Mouse (Mus musculus) embryonic stem cell, embryonic (primary cell): ENCODE results near the gene Ehbp1l1.

Experiments used
- CTCF ChIA-PET, 4 experiments: fragments of 300-600 bp in 2 of 4; fragments of 350-600 bp in 2 of 4; sonication (Branson Sonifier 250); formaldehyde crosslinking; loops; one replicate each; lab custom pipeline; 2022; ENCODE audit warnings: inconsistent platforms in 2 of 4; lab: Charles Lee
- POLR2A ChIA-PET, 4 experiments: fragments of 300-600 bp in 2 of 4; fragments of 350-600 bp in 2 of 4; sonication (Branson Sonifier 250); formaldehyde crosslinking; loops; one replicate each; lab custom pipeline; 2022; ENCODE audit warnings: antibody characterized with exemption in 4 of 4, inconsistent platforms in 1 of 4; lab: Charles Lee

The Ehbp1l1 gene

DNA sequence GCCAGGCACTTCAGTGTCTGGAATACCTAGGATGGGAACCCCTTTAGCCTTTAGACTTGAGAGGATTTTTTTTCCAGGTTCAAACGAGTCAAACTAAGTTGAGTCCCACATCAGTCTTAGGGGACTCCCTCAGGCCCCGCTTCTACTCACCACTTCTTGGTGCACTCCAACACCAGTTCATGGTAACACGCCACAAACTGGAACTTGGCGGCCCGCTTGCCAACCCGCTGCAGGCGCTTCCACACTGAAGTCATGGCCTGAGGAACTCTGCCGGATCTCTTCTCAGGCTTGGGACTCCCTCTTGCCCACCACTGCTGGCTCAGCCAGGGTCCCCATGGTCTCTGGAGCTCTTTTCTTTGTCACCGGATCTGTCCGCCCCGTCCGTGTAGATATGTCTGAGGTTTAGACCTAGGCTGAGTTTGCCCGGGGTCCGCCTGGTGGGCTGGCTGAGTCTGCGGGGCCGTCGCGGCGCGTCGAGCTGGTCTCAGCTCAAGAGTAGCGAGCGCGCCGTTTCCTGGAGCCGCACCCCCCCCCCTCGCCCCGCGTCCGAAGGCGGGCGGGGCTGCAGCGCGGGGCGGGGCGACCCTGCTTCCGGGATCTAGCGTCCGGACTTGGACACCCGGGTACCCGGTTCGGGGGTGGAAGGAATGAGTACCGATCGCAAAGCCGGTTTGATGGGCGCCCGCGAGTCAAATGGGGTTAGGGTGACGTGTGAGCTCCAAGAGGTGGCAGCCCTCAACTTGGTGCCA lies at the start of gene Ehbp1l1:
Ehbp1l1 (minus strand) TSS at position 551 of the 749 bp plus-strand sequence.
- ChIA-PET POLR2A (interaction anchor here (0.6 to 5.0 kb wide), 38 partner anchors 9 to 1852 kb away, joined by 3 to 23 read pairs (median 4); partner anchors contain the start of genes Capn1 (in 1 of the 4), Ccdc85b (in 1 of the 4), Cdca5 (in 1 of the 4) and Cfl1 (in 1 of the 4)), CTCF (interaction anchor here (0.6 to 8.3 kb wide), 19 partner anchors 10 to 355 kb away, joined by 3 to 78 read pairs (median 5); partner anchors contain the start of gene Ap5b1 (in 2 of the 4))

DNA sequence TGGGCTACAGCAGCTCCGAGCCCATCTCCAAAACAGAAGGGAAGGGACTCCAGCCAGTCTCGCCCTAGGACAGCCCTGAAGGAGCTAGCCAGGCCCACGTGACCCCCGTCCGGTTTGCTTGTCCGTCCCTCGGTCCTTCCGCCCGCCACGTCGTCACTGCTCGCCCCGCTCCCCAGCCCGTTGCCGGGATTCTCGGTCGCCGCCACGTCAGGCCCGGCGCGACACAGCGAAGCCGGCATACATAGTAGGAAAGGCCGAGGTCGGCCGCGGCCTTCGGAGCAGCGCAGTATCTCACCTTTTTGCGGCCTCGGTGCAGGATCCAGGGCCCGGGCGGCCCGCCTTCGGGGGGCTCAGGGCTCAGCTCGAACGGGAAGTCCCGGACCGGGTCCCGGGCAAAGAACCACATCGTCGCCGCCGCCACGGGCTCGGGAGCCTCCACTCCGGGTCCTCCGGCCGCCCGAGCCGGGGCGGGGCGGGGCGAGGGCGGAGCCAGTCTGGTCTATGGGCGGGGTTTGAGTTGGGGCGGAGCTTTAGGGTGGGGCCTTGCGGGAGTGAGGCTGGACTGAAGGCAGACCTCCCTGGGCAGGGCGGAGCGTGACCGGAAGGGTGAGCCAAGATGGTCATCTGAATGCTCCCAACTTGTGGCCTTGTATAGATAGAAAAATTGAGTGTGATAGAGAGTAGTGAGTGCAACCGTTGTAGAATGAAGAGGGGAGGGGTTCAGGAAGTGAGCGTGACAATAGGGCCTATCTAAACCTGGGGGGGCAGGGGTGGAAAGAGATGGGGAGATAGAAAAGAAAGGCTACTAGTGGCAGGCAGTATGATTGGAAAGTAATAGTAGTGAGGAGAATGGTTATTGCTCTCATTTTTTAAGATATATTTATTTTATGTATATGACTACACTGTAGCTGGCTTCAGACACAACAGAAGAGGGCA lies 45.1 kb upstream of the Ehbp1l1 start, which contains the start of gene Scyl1:
Scyl1 (minus strand) TSS at position 495 of the 936 bp plus-strand sequence.
- ChIA-PET POLR2A (interaction anchor here (0.5 to 3.5 kb wide), 88 partner anchors 8 to 370 kb away, joined by 3 to 40 read pairs (median 4); partner anchors contain the start of genes AI837181 (in 2 of the 4), Cfl1 (in 2 of the 4), Drap1 (in 2 of the 4) and Map3k11 (in 2 of the 4)), CTCF (interaction anchor here (0.6 to 3.2 kb wide), 21 partner anchors 10 to 422 kb away, joined by 3 to 25 read pairs (median 4); partner anchors contain the start of genes Arl2 (in 1 of the 4), Cst6 (in 1 of the 4) and Fosl1 (in 1 of the 4))

DNA sequence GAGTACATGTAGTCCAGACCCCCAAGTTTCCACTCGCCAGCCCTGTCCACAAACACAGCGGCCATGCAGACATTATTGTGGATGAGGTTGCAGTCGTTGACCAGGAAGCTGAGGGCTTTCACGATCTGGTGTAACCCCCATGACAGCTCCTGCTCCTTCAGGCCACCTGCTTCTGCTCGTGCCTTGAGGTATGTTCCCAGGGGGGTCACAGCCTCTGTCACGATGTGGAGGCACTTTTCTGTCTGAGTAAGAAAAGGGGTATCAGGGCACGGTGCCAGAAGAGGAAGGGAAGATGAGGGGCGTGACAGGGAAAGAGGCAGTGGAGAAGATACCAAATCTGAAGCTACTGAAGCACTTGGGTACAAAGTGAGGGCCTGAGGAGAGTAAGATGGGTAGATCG lies 44.2 kb upstream of the Ehbp1l1 start:
- ChIA-PET POLR2A (interaction anchor here in 3 of 4 experiments (0.6 to 3.5 kb wide), 58 partner anchors 8 to 1373 kb away, joined by 3 to 40 read pairs (median 4); partner anchors contain the start of genes Map3k11 (in 2 of the 3), Pcnx3 (in 2 of the 3), Tigd3 (in 2 of the 3) and Ap5b1 (in 1 of the 3)), CTCF (interaction anchor here (0.6 to 3.2 kb wide), 11 partner anchors 16 to 313 kb away, joined by 3 to 25 read pairs (median 5); no protein-coding TSS in a partner anchor)

DNA sequence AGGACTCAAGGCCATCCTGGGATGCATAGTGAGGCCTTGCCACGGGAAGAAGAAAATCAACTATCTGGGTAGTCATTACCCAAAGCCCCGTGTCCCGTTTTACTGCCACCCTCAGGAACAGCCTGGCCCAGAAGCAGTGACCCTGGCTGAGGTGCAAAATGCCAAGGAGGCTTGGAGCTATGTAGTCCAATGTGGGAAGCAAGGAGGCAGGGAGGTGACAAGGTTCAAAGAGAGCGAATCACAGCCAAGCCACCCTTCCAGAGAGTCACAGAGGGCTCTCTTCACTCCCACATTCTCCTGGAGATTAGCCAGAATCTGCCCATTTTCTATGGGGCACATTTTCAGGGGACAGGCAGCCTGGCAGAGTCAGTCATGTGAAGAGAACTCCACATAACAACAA lies 41.2 kb upstream of the Ehbp1l1 start:
- ChIA-PET POLR2A (interaction anchor here in 2 of 4 experiments (1.3 to 3.0 kb wide), 3 partner anchors 9 to 22 kb away, joined by 3 to 14 read pairs (median 3); no protein-coding TSS in a partner anchor), CTCF (interaction anchor here in 1 of 4 experiments (1.4 kb wide), 1 partner anchor 20 kb away, joined by 3 read pairs; no protein-coding TSS in a partner anchor)

DNA sequence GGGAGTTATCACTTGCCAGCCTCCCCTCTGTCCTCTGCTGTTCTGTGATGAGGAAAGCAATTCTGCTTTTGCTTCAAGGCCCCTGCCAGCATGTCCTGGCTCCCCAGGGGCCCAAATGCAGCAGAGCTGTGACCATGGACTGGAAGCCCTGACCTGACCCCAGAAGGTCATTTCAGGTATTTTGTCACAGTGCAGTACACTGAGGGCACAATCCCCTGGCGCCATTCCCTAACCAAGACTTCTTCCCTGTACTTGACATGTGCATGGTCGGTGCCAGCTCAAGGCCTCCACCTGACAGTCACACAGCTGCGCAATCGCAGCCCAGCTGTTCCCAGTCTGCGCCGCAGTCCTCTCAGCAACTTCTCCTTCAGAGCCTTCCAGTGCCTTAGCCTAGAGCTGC lies 37.0 kb upstream of the Ehbp1l1 start:
- ChIA-PET POLR2A (interaction anchor here in 3 of 4 experiments (0.9 to 4.6 kb wide), 9 partner anchors 8 to 45 kb away, joined by 3 to 17 read pairs (median 3); partner anchors contain the start of genes Fam89b (in 1 of the 3) and Scyl1 (in 1 of the 3)), CTCF (interaction anchor here in 2 of 4 experiments (0.5 to 1.8 kb wide), 4 partner anchors 24 to 578 kb away, joined by 3 to 4 read pairs (median 4); partner anchors contain the start of gene Map4k2 (in 1 of the 2))

DNA sequence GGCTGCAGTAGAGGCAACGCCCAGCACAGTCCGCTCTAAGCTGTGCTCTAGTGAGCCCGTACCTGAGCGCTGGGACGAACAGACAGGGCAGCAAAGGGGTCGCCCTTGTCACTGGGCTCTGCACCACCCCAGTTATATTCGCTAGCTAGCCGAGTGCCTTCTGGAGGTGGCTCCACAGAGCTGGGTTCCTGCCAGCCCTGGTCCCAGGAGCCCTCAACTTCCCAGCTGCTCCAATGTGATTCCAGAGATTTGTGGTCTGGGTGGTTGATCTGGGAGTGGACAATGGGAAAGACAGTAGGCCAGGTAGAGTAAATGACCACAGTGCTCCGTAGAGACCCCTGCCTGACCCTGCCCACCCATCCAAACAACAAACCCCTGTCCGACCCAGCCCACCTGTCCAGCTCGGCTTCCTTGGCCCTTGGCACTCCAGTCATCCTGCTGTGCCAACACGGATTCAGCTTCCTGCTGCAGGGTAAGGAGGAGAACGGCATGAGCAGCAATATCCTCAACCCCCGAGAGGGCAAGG lies 32.8 kb upstream of the Ehbp1l1 start:
- ChIA-PET CTCF (interaction anchor here in 3 of 4 experiments (0.5 to 2.3 kb wide), 6 partner anchors 28 to 271 kb away, joined by 3 to 9 read pairs (median 4); partner anchors contain the start of gene Mus81 (in 1 of the 3)), POLR2A (interaction anchor here in 3 of 4 experiments (0.6 to 6.4 kb wide), 16 partner anchors 8 to 327 kb away, joined by 3 to 40 read pairs (median 3); partner anchors contain the start of genes Scyl1 (in 3 of the 3), Cdc42ep2 (in 1 of the 3) and Ltbp3 (in 1 of the 3))

DNA sequence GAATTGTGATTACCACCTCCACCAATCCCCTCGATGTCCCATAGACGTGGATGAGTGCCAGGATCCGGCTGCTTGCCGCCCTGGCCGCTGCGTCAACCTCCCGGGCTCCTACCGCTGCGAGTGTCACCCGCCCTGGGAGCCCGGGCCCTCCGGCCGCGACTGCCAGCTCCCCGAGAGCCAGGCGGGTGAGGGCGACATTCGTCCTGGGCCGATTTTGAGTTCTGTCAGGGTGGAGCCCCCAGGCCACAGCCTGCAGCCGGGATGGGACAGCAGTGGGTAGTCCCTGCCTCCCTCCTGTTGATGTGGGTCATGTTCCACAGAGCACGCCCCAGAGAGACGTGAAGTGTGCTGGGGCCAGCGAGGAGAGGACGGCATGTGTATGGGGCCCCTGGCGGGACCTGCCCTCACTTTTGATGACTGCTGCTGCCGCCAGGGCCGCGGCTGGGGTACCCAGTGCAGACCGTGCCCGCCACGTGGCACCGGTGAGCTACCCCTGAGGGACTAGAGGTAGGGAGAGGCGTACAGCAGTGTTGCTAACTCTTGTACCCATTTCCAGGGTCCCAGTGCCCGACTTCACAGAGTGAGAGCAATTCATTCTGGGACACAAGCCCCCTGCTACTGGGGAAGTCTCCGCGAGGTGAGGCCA lies 31.0 kb upstream of the Ehbp1l1 start:
- CTCF ChIA-PET, result interaction anchor here in 2 of 4 experiments (0.6 to 2.5 kb wide), 5 partner anchors 9 to 189 kb away, joined by 3 to 9 read pairs (median 6); partner anchors contain the start of gene Ap5b1 (in 1 of the 2)

DNA sequence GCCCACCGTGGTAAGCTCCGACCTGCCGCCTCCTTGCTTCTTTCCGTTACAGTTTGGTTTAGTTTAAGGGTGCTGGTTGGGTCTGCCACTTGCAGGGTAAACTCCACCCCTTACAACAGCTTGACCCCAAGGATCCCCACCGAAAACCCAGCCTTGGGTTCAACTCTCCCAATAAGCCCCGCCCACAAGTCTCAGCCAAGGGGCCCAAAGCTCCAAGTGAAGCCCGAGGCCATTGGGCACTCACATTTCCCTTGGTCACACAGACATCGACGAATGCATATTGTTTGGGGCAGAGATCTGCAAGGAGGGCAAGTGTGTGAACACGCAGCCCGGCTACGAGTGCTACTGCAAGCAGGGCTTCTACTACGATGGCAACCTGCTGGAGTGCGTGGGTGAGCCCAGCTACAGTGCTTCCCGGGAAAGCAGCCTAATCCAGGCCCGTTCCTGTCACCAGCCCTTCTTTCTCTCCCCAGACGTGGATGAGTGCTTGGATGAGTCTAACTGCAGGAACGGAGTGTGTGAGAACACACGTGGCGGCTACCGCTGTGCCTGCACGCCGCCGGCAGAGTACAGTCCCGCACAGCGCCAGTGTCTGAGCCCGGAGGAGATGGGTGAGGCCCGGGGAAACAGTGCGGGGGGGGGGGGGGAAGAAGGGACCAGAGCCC lies 30.3 kb upstream of the Ehbp1l1 start:
- CTCF ChIA-PET, result interaction anchor here in 3 of 4 experiments (0.5 to 2.5 kb wide), 12 partner anchors 8 to 188 kb away, joined by 3 to 8 read pairs (median 4); partner anchors contain the start of gene Ap5b1 (in 1 of the 3)
- POLR2A ChIA-PET, result interaction anchor here (0.6 to 6.4 kb wide), 30 partner anchors 9 to 590 kb away, joined by 3 to 40 read pairs (median 3); partner anchors contain the start of genes Scyl1 (in 3 of the 4), Fibp (in 2 of the 4), Mus81 (in 1 of the 4) and Snx32 (in 1 of the 4)

More for the DNA sequence above, 31.0 kb upstream of the Ehbp1l1 start:
- POLR2A ChIA-PET, result interaction anchor here in 3 of 4 experiments (0.6 to 6.4 kb wide), 22 partner anchors 8 to 590 kb away, joined by 3 to 40 read pairs (median 4); partner anchors contain the start of genes Scyl1 (in 3 of the 3) and Fibp (in 1 of the 3)

DNA sequence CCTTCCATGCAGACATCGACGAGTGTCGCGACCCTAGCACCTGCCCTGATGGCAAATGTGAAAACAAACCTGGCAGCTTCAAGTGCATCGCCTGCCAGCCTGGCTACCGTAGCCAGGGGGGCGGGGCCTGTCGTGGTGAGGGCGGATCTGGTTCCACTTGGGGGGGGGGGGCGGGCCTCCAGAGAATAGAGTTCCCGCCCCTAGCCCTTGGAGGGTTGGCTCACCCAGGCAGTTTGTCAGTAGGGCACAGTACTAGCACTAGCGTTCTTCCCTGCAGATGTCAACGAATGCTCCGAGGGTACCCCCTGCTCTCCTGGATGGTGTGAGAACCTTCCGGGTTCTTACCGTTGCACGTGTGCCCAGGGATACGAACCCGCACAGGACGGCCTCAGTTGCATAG lies 25.6 kb upstream of the Ehbp1l1 start:
- CTCF ChIA-PET, result interaction anchor here in 2 of 4 experiments (0.6 to 1.1 kb wide), 3 partner anchors 41 to 222 kb away, joined by 3 read pairs; no protein-coding TSS in a partner anchor
- POLR2A ChIA-PET, result interaction anchor here in 3 of 4 experiments (0.6 to 4.2 kb wide), 15 partner anchors 9 to 457 kb away, joined by 3 to 14 read pairs (median 4); partner anchors contain the start of genes Scyl1 (in 2 of the 3), Ccdc85b (in 1 of the 3) and Sf3b2 (in 1 of the 3)

DNA sequence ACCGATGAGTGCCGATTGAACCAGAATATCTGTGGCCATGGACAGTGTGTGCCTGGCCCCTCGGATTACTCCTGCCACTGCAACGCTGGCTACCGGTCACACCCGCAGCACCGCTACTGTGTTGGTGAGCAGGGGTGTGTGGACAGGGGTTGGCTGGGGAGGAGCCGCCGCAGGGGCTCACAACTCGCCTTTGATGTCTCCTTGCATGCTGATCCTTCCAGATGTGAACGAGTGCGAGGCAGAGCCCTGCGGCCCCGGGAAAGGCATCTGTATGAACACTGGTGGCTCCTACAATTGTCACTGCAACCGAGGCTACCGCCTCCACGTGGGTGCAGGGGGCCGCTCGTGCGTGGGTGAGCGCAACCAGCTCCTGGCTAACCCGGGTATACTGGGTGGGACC lies 24.8 kb upstream of the Ehbp1l1 start:
- ChIA-PET CTCF (interaction anchor here in 2 of 4 experiments (1.1 kb wide), 2 partner anchors 137 to 221 kb away, joined by 3 read pairs; no protein-coding TSS in a partner anchor), POLR2A (interaction anchor here in 3 of 4 experiments (0.6 to 4.2 kb wide), 11 partner anchors 8 to 294 kb away, joined by 3 to 14 read pairs (median 4); partner anchors contain the start of genes Ccdc85b (in 1 of the 3), Ehbp1l1 (in 1 of the 3) and Scyl1 (in 1 of the 3))

DNA sequence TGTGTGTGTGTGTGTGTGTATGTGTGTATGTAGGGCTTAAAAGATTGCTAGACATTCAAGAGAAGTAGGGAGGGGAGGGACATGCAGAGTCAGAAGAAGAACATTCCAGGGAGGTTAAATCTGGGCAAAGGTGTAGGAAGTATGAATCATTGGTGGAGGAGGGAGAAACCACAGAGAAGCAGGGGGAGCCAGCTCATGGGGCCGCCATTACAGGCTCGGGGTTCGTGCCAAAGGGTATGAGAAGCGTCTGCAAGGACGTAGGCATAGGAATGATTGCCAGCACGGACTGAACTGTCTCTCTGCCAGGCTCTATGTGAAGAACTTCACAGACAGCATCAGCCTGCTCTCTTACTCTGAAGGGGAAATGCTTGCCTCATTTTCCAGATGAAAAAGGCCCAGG lies 23.4 kb upstream of the Ehbp1l1 start:
- ChIA-PET POLR2A (interaction anchor here in 2 of 4 experiments (0.5 to 5.6 kb wide), 10 partner anchors 9 to 332 kb away, joined by 3 to 40 read pairs (median 4); partner anchors contain the start of genes Ehbp1l1 (in 1 of the 2), Fam89b (in 1 of the 2), Ltbp3 (in 1 of the 2) and Mrpl49 (in 1 of the 2)), CTCF (interaction anchor here in 2 of 4 experiments (0.6 to 2.5 kb wide), 3 partner anchors 7 to 21 kb away, joined by 3 to 8 read pairs (median 3); no protein-coding TSS in a partner anchor)

DNA sequence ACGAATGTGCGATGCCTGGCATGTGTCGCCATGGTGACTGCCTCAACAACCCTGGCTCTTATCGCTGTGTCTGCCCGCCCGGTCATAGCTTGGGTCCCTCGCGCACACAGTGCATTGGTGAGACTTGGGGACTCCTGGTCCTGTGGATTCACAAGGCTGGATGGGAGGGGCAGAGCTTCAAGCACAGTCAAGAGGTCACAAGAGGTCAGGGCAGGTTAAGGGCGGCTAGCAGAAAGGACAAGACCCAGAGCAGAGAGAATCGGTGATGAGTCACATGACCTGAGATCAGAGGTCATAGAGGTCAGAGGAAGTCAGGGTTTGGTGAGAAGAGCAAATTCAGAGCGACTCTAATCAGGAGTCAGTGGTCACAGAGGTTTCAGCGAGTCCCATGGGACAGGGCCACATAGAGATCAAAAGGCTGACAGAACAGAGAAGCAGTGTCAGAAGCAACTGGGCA lies 20.8 kb upstream of the Ehbp1l1 start:
- CTCF ChIA-PET, result interaction anchor here in 3 of 4 experiments (1.1 to 2.5 kb wide), 6 partner anchors 10 to 259 kb away, joined by 3 to 8 read pairs (median 6); partner anchors contain the start of genes Ap5b1 (in 1 of the 3) and Mus81 (in 1 of the 3)

DNA sequence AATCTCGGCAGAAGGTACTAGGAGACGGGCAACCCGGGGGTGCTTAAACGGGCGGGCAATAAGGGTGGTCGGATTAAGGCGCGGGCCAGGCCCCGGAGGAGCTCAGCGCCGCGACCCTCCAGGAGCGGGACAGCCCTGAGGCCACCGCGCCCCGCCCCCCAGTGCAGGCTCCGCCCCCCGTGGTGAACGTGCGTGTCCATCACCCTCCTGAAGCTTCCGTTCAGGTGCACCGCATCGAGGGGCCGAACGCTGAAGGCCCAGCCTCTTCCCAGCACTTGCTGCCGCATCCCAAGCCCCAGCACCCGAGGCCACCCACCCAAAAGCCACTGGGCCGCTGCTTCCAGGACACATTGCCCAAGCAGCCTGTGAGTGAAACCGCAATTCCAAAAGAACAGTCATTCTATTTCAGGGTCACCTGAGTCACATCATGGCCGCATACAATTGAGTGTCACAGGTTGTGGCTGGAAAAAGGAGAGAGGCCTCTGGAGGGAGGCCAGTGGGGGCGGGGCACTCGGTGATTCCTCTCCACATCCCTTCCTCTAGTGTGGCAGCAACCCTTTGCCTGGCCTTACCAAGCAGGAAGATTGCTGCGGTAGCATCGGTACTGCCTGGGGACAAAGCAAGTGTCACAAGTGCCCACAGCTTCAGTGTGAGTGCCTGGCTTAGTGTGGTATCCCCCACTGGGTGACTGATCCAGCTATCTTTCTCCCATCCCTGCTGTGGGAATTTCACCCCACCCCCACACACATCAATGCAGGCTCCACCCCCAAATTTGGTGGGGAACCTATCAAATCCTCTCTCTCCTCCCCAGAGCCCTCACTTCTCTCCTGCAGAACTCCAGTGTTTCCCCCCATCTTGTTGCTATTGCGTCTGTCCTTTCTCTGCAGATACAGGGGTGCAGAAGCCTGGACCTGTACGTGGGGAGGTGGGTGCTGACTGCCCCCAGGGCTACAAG lies 19.9 kb upstream of the Ehbp1l1 start:
- ChIA-PET CTCF (interaction anchor here (0.7 to 2.2 kb wide), 10 partner anchors 18 to 258 kb away, joined by 3 to 6 read pairs (median 4); partner anchors contain the start of genes Ap5b1 (in 1 of the 4), Mus81 (in 1 of the 4) and Scyl1 (in 1 of the 4)), POLR2A (interaction anchor here in 3 of 4 experiments (0.6 to 5.6 kb wide), 47 partner anchors 9 to 674 kb away, joined by 3 to 40 read pairs (median 4); partner anchors contain the start of genes Scyl1 (in 3 of the 3), Ehbp1l1 (in 2 of the 3), Fam89b (in 2 of the 3) and Kat5 (in 2 of the 3))

More for the DNA sequence above, 20.8 kb upstream of the Ehbp1l1 start:
- POLR2A ChIA-PET, result interaction anchor here in 3 of 4 experiments (0.5 to 5.6 kb wide), 27 partner anchors 11 to 290 kb away, joined by 3 to 40 read pairs (median 4); partner anchors contain the start of genes Ehbp1l1 (in 2 of the 3), Fam89b (in 2 of the 3), Frmd8 (in 1 of the 3) and Kat5 (in 1 of the 3)
